Mouse (Mus musculus): ENCODE results near the gene Ppp1r12b. TPM values are rescaled to one million over a fixed set of nuclear protein-coding genes. Genes with fewer than 3 reads are reported as not detected.

The Ppp1r12b gene
- total and polyA plus RNA-seq, 2 experiments: 2.2 to 5.0 TPM

DNA sequence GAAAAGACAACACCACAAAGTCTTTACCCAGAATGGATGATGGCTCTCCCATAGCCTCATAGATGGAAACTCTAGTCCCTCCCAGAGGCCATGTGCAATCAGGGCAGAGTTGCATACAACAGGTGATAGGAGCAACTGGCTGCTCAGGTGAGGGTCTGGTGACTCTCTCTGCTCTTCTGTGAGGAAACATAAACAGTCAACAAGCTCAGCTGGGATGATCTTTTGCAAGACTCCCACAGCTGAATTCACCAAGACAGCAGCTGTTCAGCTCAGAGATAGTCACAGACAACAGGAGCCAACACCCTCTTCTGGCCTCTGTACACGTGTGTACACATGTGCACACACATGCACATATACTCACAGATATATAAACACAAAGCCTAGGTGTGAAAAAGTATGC lies 17.5 kb downstream of the Ppp1r12b start:
- Histone ChIP-seq H3K79me2 (ENCODE audit: control insufficient read depth, insufficient read depth, low read length) (peaks cover 10% of the 10 kb centered on the region; the same call in 1 of the 2 replicates), H3K36me3 (ENCODE audit: control insufficient read depth, insufficient read depth, low read length) (no peaks in the 10 kb centered on the region), H3K27ac (replicated peaks; ENCODE audit: insufficient read depth, low read depth, low read length) (no peak overlapping the region), H3K27me3 (ENCODE audit: control insufficient read depth, insufficient read depth, low read length) (no peaks in the 10 kb centered on the region), H3K4me3 (ENCODE audit: insufficient read depth, low read depth, low read length) (no peak overlapping the region), H3K4me1 (ENCODE audit: control insufficient read depth, insufficient read depth, low read length) (no peaks in the 10 kb centered on the region), H3K9ac (ENCODE audit: low read depth, low read length) (no peak overlapping the region)
- WGBS: 93% methylated on average over 1 of the region's 1 CpGs
- no peak for DNase-seq (ENCODE audit: extremely low read depth, low read depth, low spot score)
- TF ChIP-seq POLR2A (IDR thresholded peaks at IDR 0.05; ENCODE audit: extremely low read depth, insufficient read depth, low read length) (no peak), CTCF (IDR thresholded peaks at IDR 0.05; ENCODE audit: low read depth, low read length) (no peak)

DNA sequence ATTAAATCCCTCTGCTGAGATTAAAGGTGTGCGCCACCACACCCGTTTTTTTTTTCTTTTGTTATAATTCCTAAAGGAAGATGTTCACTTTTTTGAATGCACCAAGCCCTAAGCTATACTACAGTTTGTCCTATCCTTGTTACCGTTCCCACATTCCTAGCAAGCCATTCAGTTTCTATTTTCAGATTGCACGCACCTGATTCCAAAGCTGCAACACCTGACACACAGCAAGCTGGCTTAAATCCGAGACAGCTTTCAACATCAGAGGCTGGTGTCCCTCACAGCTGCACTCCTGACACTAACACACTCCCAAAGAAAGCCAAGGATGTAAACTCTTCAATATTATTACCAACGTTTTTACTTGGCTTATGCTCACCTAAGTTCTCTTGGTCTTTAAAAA lies 19.4 kb downstream of the Ppp1r12b start:
- no peaks in the 10 kb centered on the region for H3K4me1 ChIP-seq (ENCODE audit: control insufficient read depth, insufficient read depth, low read length)
- no peaks in the 10 kb centered on the region for H3K27me3 ChIP-seq (ENCODE audit: control insufficient read depth, insufficient read depth, low read length)
- no peak for DNase-seq (ENCODE audit: extremely low read depth, low read depth, low spot score)
- 86% methylated on average over 6 of the region's 6 CpGs for WGBS
- H3K4me3 ChIP-seq (ENCODE audit: insufficient read depth, low read depth, low read length): no peak overlapping the region
- TF ChIP-seq POLR2A (IDR thresholded peaks at IDR 0.05; ENCODE audit: extremely low read depth, insufficient read depth, low read length) (no peak), CTCF (IDR thresholded peaks at IDR 0.05; ENCODE audit: low read depth, low read length) (no peak)
- H3K9ac ChIP-seq (ENCODE audit: low read depth, low read length): no peak overlapping the region
- peaks cover 13% of the 10 kb centered on the region; the same call in 1 of the 2 replicates for H3K79me2 ChIP-seq (ENCODE audit: control insufficient read depth, insufficient read depth, low read length)
- H3K36me3 ChIP-seq (ENCODE audit: control insufficient read depth, insufficient read depth, low read length): no peaks in the 10 kb centered on the region
- H3K27ac ChIP-seq (replicated peaks; ENCODE audit: insufficient read depth, low read depth, low read length): no peak overlapping the region

GRCm38 (mm10) chr1:134932431-134932830 lies 23.3 kb downstream of the Ppp1r12b start:
- TF ChIP-seq POLR2A (IDR thresholded peaks at IDR 0.05; ENCODE audit: extremely low read depth, insufficient read depth, low read length): no peak
- Histone ChIP-seq H3K79me2 (ENCODE audit: control insufficient read depth, insufficient read depth, low read length) (peaks cover 3% of the 10 kb centered on the region; the same call in 1 of the 2 replicates), H3K4me3 (ENCODE audit: insufficient read depth, low read depth, low read length) (no peak overlapping the region), H3K9ac (ENCODE audit: low read depth, low read length) (no peak overlapping the region), H3K27ac (replicated peaks; ENCODE audit: insufficient read depth, low read depth, low read length) (no peak overlapping the region), H3K36me3 (ENCODE audit: control insufficient read depth, insufficient read depth, low read length) (no peaks in the 10 kb centered on the region), H3K27me3 (ENCODE audit: control insufficient read depth, insufficient read depth, low read length) (no peaks in the 10 kb centered on the region), H3K4me1 (ENCODE audit: control insufficient read depth, insufficient read depth, low read length) (no peaks in the 10 kb centered on the region)
- 80% methylated on average over 7 of the region's 7 CpGs for WGBS
- DNase-seq (ENCODE audit: extremely low read depth, low read depth, low spot score): no peak

- WGBS: 92% methylated on average over 6 of the region's 6 CpGs
- Histone ChIP-seq H3K36me3 (ENCODE audit: control insufficient read depth, insufficient read depth, low read length) (no peaks in the 10 kb centered on the region), H3K79me2 (ENCODE audit: control insufficient read depth, insufficient read depth, low read length) (peaks cover 9% of the 10 kb centered on the region; the same call in 1 of the 2 replicates), H3K4me1 (ENCODE audit: control insufficient read depth, insufficient read depth, low read length) (no peaks in the 10 kb centered on the region), H3K27me3 (ENCODE audit: control insufficient read depth, insufficient read depth, low read length) (no peaks in the 10 kb centered on the region), H3K4me3 (ENCODE audit: insufficient read depth, low read depth, low read length) (no peak overlapping the region), H3K27ac (replicated peaks; ENCODE audit: insufficient read depth, low read depth, low read length) (no peak overlapping the region), H3K9ac (ENCODE audit: low read depth, low read length) (no peak overlapping the region)
- no peak for DNase-seq (ENCODE audit: extremely low read depth, low read depth, low spot score)
- TF ChIP-seq CTCF (IDR thresholded peaks at IDR 0.05; ENCODE audit: low read depth, low read length) (no peak), POLR2A (IDR thresholded peaks at IDR 0.05; ENCODE audit: extremely low read depth, insufficient read depth, low read length) (no peak)
Observed at GRCm38 (mm10) chr1:134919010-134919409, 36.7 kb downstream of the Ppp1r12b start.

GRCm38 (mm10) chr1:134915421-134915820 lies 40.3 kb downstream of the Ppp1r12b start:
- peaks cover 2% of the 10 kb centered on the region; the same call in 1 of the 2 replicates for H3K79me2 ChIP-seq (ENCODE audit: control insufficient read depth, insufficient read depth, low read length)
- no peaks in the 10 kb centered on the region for H3K4me1 ChIP-seq (ENCODE audit: control insufficient read depth, insufficient read depth, low read length)
- TF ChIP-seq POLR2A (IDR thresholded peaks at IDR 0.05; ENCODE audit: extremely low read depth, insufficient read depth, low read length): no peak
- no peak for DNase-seq (ENCODE audit: extremely low read depth, low read depth, low spot score)
- H3K36me3 ChIP-seq (ENCODE audit: control insufficient read depth, insufficient read depth, low read length): no peaks in the 10 kb centered on the region
- 93% methylated on average over 4 of the region's 4 CpGs for WGBS
- H3K27ac ChIP-seq (replicated peaks; ENCODE audit: insufficient read depth, low read depth, low read length): no peak overlapping the region
- no peak overlapping the region for H3K4me3 ChIP-seq (ENCODE audit: insufficient read depth, low read depth, low read length)
- H3K9ac ChIP-seq (ENCODE audit: low read depth, low read length): no peak overlapping the region
- H3K27me3 ChIP-seq (ENCODE audit: control insufficient read depth, insufficient read depth, low read length): no peaks in the 10 kb centered on the region

DNA sequence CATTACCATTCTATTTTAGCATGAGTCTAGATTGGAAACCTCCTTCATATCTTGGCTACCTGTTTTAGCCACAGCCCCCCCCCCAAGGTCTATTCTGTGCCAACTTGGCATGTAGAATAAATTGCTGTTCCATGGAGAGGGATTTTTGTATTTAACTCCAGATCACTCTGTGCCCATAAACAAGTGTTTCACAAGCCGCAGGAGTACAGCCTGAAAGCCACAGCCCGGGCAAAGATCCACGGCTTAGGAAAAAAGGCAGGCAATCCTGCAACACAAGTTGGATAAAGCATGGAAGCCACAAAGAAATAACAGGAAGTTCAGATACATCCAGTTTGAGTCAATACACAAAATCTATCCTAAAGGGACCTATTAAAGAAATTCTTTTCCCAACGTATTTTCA lies 42.2 kb downstream of the Ppp1r12b start:
- peaks cover 3% of the 10 kb centered on the region; the same call in 1 of the 2 replicates for H3K79me2 ChIP-seq (ENCODE audit: control insufficient read depth, insufficient read depth, low read length)
- peak; percentile 57 for DNase-seq (ENCODE audit: extremely low read depth, low read depth, low spot score)
- TF ChIP-seq POLR2A (IDR thresholded peaks at IDR 0.05; ENCODE audit: extremely low read depth, insufficient read depth, low read length) (no peak), CTCF (IDR thresholded peaks at IDR 0.05; ENCODE audit: low read depth, low read length) (no peak)
- WGBS: 41% methylated on average over 4 of the region's 4 CpGs
- no peaks in the 10 kb centered on the region for H3K27me3 ChIP-seq (ENCODE audit: control insufficient read depth, insufficient read depth, low read length)
- H3K27ac ChIP-seq (replicated peaks; ENCODE audit: insufficient read depth, low read depth, low read length): no peak overlapping the region
- no peak overlapping the region for H3K4me3 ChIP-seq (ENCODE audit: insufficient read depth, low read depth, low read length)
- no peak overlapping the region for H3K9ac ChIP-seq (ENCODE audit: low read depth, low read length)
- H3K36me3 ChIP-seq (ENCODE audit: control insufficient read depth, insufficient read depth, low read length): no peaks in the 10 kb centered on the region
- H3K4me1 ChIP-seq (ENCODE audit: control insufficient read depth, insufficient read depth, low read length): no peaks in the 10 kb centered on the region

Measured in liver, adult 2 months (tissue).